Mouse (Mus musculus): Measurements from ENCODE around the gene Lsm4. TPM values are rescaled to one million over a fixed set of nuclear protein-coding genes. Genes with fewer than 3 reads are reported as not detected.
A peak's percentile ranks its signal among the peaks of the same experiment; 100 is the strongest.

Gene Lsm4
- total RNA-seq, 1 experiment from 2014 or later = 129 TPM

GRCm38 (mm10) chr8:70674716-70675115 lies 1.7 kb downstream of the Lsm4 start:
- no peak for ATAC-seq (replicated peaks; ENCODE audit: low read depth, poor library complexity, severe bottlenecking)

GRCm38 (mm10) chr8:70675336-70675735 lies 2.3 kb downstream of the Lsm4 start:
- peak; percentile 16 for ATAC-seq (replicated peaks; ENCODE audit: low read depth, poor library complexity, severe bottlenecking)

GRCm38 (mm10) chr8:70677451-70678080 lies 4.5 kb downstream of the Lsm4 start:
- ATAC-seq (replicated peaks; ENCODE audit: low read depth, poor library complexity, severe bottlenecking) = no peak

GRCm38 (mm10) chr8:70678679-70679078 lies 5.6 kb downstream of the Lsm4 start:
- ATAC-seq (replicated peaks; ENCODE audit: low read depth, poor library complexity, severe bottlenecking) = no peak

GRCm38 (mm10) chr8:70679404-70679803 lies 6.4 kb downstream of the Lsm4 start:
- no peak for ATAC-seq (replicated peaks; ENCODE audit: low read depth, poor library complexity, severe bottlenecking)

GRCm38 (mm10) chr8:70680039-70680438 lies 7.0 kb downstream of the Lsm4 start:
- no peak for ATAC-seq (replicated peaks; ENCODE audit: low read depth, poor library complexity, severe bottlenecking)

- no peak for ATAC-seq (replicated peaks; ENCODE audit: low read depth, poor library complexity, severe bottlenecking)
These were observed 8.4 kb downstream of the Lsm4 start for GRCm38 (mm10) chr8:70681410-70681809.

- ATAC-seq (replicated peaks; ENCODE audit: low read depth, poor library complexity, severe bottlenecking) = no peak; the same call in 1 of the 2 replicates
These were observed 9.1 kb downstream of the Lsm4 start for GRCm38 (mm10) chr8:70682193-70682592.

GRCm38 (mm10) chr8:70682692-70683091 lies 9.6 kb downstream of the Lsm4 start:
- no peak for ATAC-seq (replicated peaks; ENCODE audit: low read depth, poor library complexity, severe bottlenecking)

- ATAC-seq (replicated peaks; ENCODE audit: low read depth, poor library complexity, severe bottlenecking) = no peak
These were observed 11.2 kb downstream of the Lsm4 start for GRCm38 (mm10) chr8:70684291-70684690.

GRCm38 (mm10) chr8:70687576-70687975 lies 14.5 kb downstream of the Lsm4 start:
- ATAC-seq (replicated peaks; ENCODE audit: low read depth, poor library complexity, severe bottlenecking) = no peak

- ATAC-seq (replicated peaks; ENCODE audit: low read depth, poor library complexity, severe bottlenecking) = no peak
These were observed 15.1 kb downstream of the Lsm4 start for GRCm38 (mm10) chr8:70688136-70688535.

- no peak for ATAC-seq (replicated peaks; ENCODE audit: low read depth, poor library complexity, severe bottlenecking)
These were observed 16.9 kb downstream of the Lsm4 start for GRCm38 (mm10) chr8:70689892-70690390.

- ATAC-seq (replicated peaks; ENCODE audit: low read depth, poor library complexity, severe bottlenecking) = no peak
These were observed 18.2 kb downstream of the Lsm4 start for GRCm38 (mm10) chr8:70691230-70691629.

- ATAC-seq (replicated peaks; ENCODE audit: low read depth, poor library complexity, severe bottlenecking) = no peak
These were observed 18.7 kb downstream of the Lsm4 start for GRCm38 (mm10) chr8:70691727-70692231.

GRCm38 (mm10) chr8:70693636-70694035 lies 20.6 kb downstream of the Lsm4 start:
- ATAC-seq (replicated peaks; ENCODE audit: low read depth, poor library complexity, severe bottlenecking) = peak; percentile 24; the same call in 1 of the 2 replicates

GRCm38 (mm10) chr8:70695318-70696018 lies 22.4 kb downstream of the Lsm4 start:
- ATAC-seq (replicated peaks; ENCODE audit: low read depth, poor library complexity, severe bottlenecking) = peak; percentile 19

- no peak for ATAC-seq (replicated peaks; ENCODE audit: low read depth, poor library complexity, severe bottlenecking)
These were observed 23.2 kb downstream of the Lsm4 start for GRCm38 (mm10) chr8:70696019-70696885.

GRCm38 (mm10) chr8:70696946-70697345 lies 23.9 kb downstream of the Lsm4 start:
- no peak for ATAC-seq (replicated peaks; ENCODE audit: low read depth, poor library complexity, severe bottlenecking)

All from common myeloid progenitor, adult 5-6 weeks (primary cell).